Mouse (Mus musculus) neural tube, embryonic 12.5 days (tissue): Measurements from ENCODE around the gene Zfp710. TPM values are rescaled to one million over a fixed set of nuclear protein-coding genes. Genes with fewer than 3 reads are reported as not detected.

Experiments
- polyA plus RNA-seq: library from polyadenylated mRNA; unstranded; fragments of >200 nt; fragmentation: Nextera tagmentation; extraction: Ambion mirVana; gene quantifications from 2 replicates; pipeline ENCODE4 v1.2.1, GENCODE M21; 2016

Zfp710 gene
- polyA plus RNA-seq, 1 experiment from 2014 or later, result 24.7 TPM

Other genes starting within 250 kb of the Zfp710 start
- not detected in 2 replicates for gene Mesp1, start 231.0 kb upstream of the Zfp710 start, polyA plus RNA-seq
- 0.44 and 0.52 TPM in 2 replicates for gene Mesp2, start 214.1 kb upstream of the Zfp710 start, polyA plus RNA-seq
- gene Anpep, start 163.8 kb upstream of the Zfp710 start, polyA plus RNA-seq, result 5.2 and 6.7 TPM in 2 replicates
- 49.8 and 55.0 TPM in 2 replicates for gene Ap3s2, start 104.2 kb upstream of the Zfp710 start, polyA plus RNA-seq
- 20.7 and 22.2 TPM in 2 replicates for gene Arpin, start 89.5 kb upstream of the Zfp710 start, polyA plus RNA-seq
- gene Idh2, start 90.6 kb downstream of the Zfp710 start, polyA plus RNA-seq, result 299 and 313 TPM in 2 replicates
- gene Sema4b, start 162.0 kb downstream of the Zfp710 start, polyA plus RNA-seq, result 18.9 and 20.5 TPM in 2 replicates
- gene Cib1, start 208.0 kb downstream of the Zfp710 start, polyA plus RNA-seq, result 43.1 and 47.5 TPM in 2 replicates
- gene Gdpgp1, start 208.1 kb downstream of the Zfp710 start, polyA plus RNA-seq, result 4.9 and 5.0 TPM in 2 replicates
- gene Ttll13, start 221.6 kb downstream of the Zfp710 start, polyA plus RNA-seq, result 1.2 and 2.0 TPM in 2 replicates
- 51.9 and 54.9 TPM in 2 replicates for gene Ngrn, start 236.4 kb downstream of the Zfp710 start, polyA plus RNA-seq
- gene Vps33b, start 244.8 kb downstream of the Zfp710 start, polyA plus RNA-seq, result 17.6 and 22.1 TPM in 2 replicates